ENCODE assay signal across 9 mouse cellular contexts in the genomic region with DNA sequence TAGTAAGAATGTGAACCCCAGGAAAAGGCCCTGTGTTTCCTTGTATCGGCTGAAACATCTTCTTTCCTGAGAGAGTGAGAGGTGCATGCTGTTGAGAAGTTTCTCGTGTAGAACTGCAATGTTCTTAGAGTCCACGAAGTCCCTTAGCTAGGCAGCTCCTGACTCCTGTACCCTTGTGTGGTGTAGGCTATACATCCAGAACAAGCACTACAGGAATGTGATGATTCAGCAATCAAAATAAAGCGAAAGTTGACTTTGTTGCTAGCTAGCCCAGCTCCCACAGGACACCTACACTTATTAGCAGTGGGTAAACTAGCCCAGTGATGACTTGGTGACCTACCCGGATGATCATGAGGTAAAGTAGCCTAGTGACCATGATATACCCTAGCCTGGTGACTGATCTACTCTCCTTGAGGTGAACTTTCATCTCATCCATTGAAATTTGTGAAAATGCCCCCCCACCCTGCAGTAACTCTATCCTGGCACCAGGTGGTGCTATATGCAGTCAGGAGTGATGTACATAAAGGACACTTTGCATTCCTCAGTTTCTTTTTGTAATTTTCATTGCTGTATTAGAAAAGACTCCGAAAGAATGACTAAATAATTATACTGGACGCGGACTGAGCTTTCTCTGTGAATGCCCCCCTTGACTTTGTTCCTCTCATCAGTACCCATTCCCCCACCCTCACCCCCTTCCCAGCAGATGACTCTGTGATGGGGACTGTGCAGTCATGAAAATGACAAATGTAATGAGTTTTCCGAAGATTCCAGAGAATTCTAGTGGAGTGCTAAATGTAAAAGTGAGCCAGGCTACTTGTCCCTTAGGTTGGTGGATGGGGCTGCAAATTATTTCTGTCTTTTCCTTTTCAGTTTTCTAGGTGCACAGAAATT.
A peak's percentile ranks its signal among the peaks of the same experiment; 100 is the strongest.
DNase-seq lines count a peak whose midpoint lies in the region; ATAC-seq lines count a peak whose summit lies in the region.
"Had no signal": no experiment of that assay in that cellular context is flagged by ENCODE, and none has a peak within 500 bp of the region (broad histone marks: within the 10 kb centered on the region; RNA-seq: fewer than 3 reads in every experiment).

No protein-coding gene starts in this region.

- H3K27ac ChIP-seq in hindbrain, embryonic 14.5 days: no peak overlapping the region
- no peak overlapping the region for H3K27ac ChIP-seq in limb, embryonic 11.5 days (replicated peaks; ENCODE audit: low read depth, low read length)
- H3K27ac ChIP-seq in midbrain, embryonic 15.5 days: no peak overlapping the region
- H3K27ac ChIP-seq: stomach, embryonic 15.5 days had no signal

- H3K4me3 ChIP-seq in hindbrain, embryonic 14.5 days (replicated peaks; ENCODE audit: low read length): no peak overlapping the region
- no peak overlapping the region for H3K4me3 ChIP-seq in limb, embryonic 11.5 days (ENCODE audit: low read depth, low read length)
- H3K4me3 ChIP-seq in midbrain, embryonic 15.5 days: no peak overlapping the region
- H3K4me3 ChIP-seq: stomach, embryonic 15.5 days had no signal

- no peak overlapping the region for H3K9ac ChIP-seq in hindbrain, embryonic 14.5 days
- H3K9ac ChIP-seq in limb, embryonic 11.5 days (ENCODE audit: low read length): no peak overlapping the region
- H3K9ac ChIP-seq in midbrain, embryonic 15.5 days: no peak overlapping the region
- H3K9ac ChIP-seq: stomach, embryonic 15.5 days had no signal

- peak; percentile 47; the same call in 1 of the 2 replicates for ATAC-seq in hindbrain, embryonic 14.5 days (ENCODE audit: low FRiP score)
- ATAC-seq in limb, embryonic 11.5 days (ENCODE audit: insufficient number of reproducible peaks, low FRiP score, low TSS enrichment, low read depth): no peak; the same call in 1 of the 2 replicates
- ATAC-seq in midbrain, embryonic 15.5 days (replicated peaks): peak; percentile 44

- H3K4me1 ChIP-seq in hindbrain, embryonic 14.5 days (replicated peaks; ENCODE audit: control insufficient read depth, insufficient read depth, low read length): no peaks in the 10 kb centered on the region
- H3K4me1 ChIP-seq in limb, embryonic 11.5 days (ENCODE audit: control insufficient read depth, insufficient read depth, low read length): no peaks in the 10 kb centered on the region
- H3K4me1 ChIP-seq in midbrain, embryonic 15.5 days: 0 out of 2 replicates have a peak, but pooled peaks cover 5% of the 10 kb centered on the region
- H3K4me1 ChIP-seq: stomach, embryonic 15.5 days had no signal

- no peaks in the 10 kb centered on the region for H3K36me3 ChIP-seq in hindbrain, embryonic 14.5 days (replicated peaks; ENCODE audit: control insufficient read depth, insufficient read depth)
- no peaks in the 10 kb centered on the region for H3K36me3 ChIP-seq in limb, embryonic 11.5 days (ENCODE audit: control insufficient read depth, insufficient read depth, low read length)
- H3K36me3 ChIP-seq in midbrain, embryonic 15.5 days (replicated peaks): no peaks in the 10 kb centered on the region
- H3K36me3 ChIP-seq: stomach, embryonic 15.5 days had no signal

- no peak overlapping the region for H3K4me2 ChIP-seq in hindbrain, embryonic 14.5 days (replicated peaks)
- no peak overlapping the region for H3K4me2 ChIP-seq in limb, embryonic 11.5 days (ENCODE audit: low read depth, severe bottlenecking)
- no peak overlapping the region for H3K4me2 ChIP-seq in midbrain, embryonic 15.5 days
- H3K4me2 ChIP-seq: stomach, embryonic 15.5 days had no signal

- H3K27me3 ChIP-seq in hindbrain, embryonic 14.5 days (ENCODE audit: control insufficient read depth, insufficient read depth, low read length): no peaks in the 10 kb centered on the region
- H3K27me3 ChIP-seq in limb, embryonic 11.5 days (ENCODE audit: control insufficient read depth, insufficient read depth, low read length): no peaks in the 10 kb centered on the region
- H3K27me3 ChIP-seq in midbrain, embryonic 15.5 days (replicated peaks): no peaks in the 10 kb centered on the region
- H3K27me3 ChIP-seq: stomach, embryonic 15.5 days had no signal

- no peaks in the 10 kb centered on the region for H3K9me3 ChIP-seq in hindbrain, embryonic 14.5 days (ENCODE audit: control insufficient read depth, low read length)
- H3K9me3 ChIP-seq in limb, embryonic 11.5 days (ENCODE audit: control insufficient read depth, low read length): no peaks in the 10 kb centered on the region
- H3K9me3 ChIP-seq in midbrain, embryonic 15.5 days: no peaks in the 10 kb centered on the region
- H3K9me3 ChIP-seq: stomach, embryonic 15.5 days had no signal

- DNase-seq in layer of hippocampus, adult 11-12 months (ENCODE audit: low spot score): peak; percentile 64
- no peak for DNase-seq in layer of hippocampus, adult 9-11 months
- peak; percentile 74 for DNase-seq in R1 (ENCODE audit: low read depth, low spot score)
- peak; percentile 23 for DNase-seq in embryo, embryonic 11.5 days (ENCODE audit: low read depth, low spot score)
- DNase-seq in hindbrain, embryonic 14.5 days (ENCODE audit: low spot score): peak; percentile 83
- DNase-seq in limb, embryonic 11.5 days (ENCODE audit: low spot score): peak; percentile 65
- peak; percentile 53 for DNase-seq in thymus, postnatal 4 days

- 54% methylated on average over 9 of the region's 9 CpGs for WGBS in hindbrain, embryonic 14.5 days
- WGBS in limb, embryonic 11.5 days: 63% methylated on average over 9 of the region's 9 CpGs
- 55% methylated on average over 9 of the region's 9 CpGs for WGBS in midbrain, embryonic 15.5 days
